Mouse (Mus musculus) intestine, embryonic 16.5 days (tissue): ENCODE measurements around the gene Ipmk. TPM values are rescaled to one million over a fixed set of nuclear protein-coding genes. Genes with fewer than 3 reads are reported as not detected.

Experiments used
- ATAC-seq: fragments of 200-750 bp; cut with Nextera tagmentation; 2 replicates; pipeline ENCODE4 v1.8.0; 2017; ENCODE audit warnings: moderate TSS enrichment, moderate library complexity
- H3K27ac ChIP-seq: fragments of 300-500 bp; sonication (generic); 2 replicates; pipeline ENCODE4 v1.5.1; 2014; ENCODE audit warnings: mild to moderate bottlenecking, low read length
- H3K27me3 ChIP-seq: fragments of 300-500 bp; sonication (generic); replicated peaks from 2 replicates; pipeline ENCODE4 v1.6.1; 2014; ENCODE audit warnings: low read length, control low read depth, mixed read lengths; ENCODE audit not compliant: control insufficient read depth, insufficient read depth
- H3K36me3 ChIP-seq: fragments of 300-500 bp; sonication (generic); 2 replicates; pipeline ENCODE4 v1.6.1; 2014; ENCODE audit warnings: low read length, control low read depth; ENCODE audit not compliant: control insufficient read depth, insufficient read depth
- H3K4me1 ChIP-seq: fragments of 300-500 bp; sonication (generic); 2 replicates; pipeline ENCODE4 v1.6.1; 2014; ENCODE audit warnings: low read length, control low read depth, mixed read lengths; ENCODE audit not compliant: control insufficient read depth, insufficient read depth
- H3K4me2 ChIP-seq: fragments of 300-500 bp; sonication (generic); 2 replicates; pipeline ENCODE4 v1.6.1; 2014; ENCODE audit warnings: low read depth, low read length, control low read depth
- H3K4me3 ChIP-seq: fragments of 300-500 bp; sonication (generic); 2 replicates; pipeline ENCODE4 v1.5.1; 2014; ENCODE audit warnings: mild to moderate bottlenecking, low read length
- H3K9ac ChIP-seq: fragments of 300-500 bp; sonication (generic); 2 replicates; pipeline ENCODE4 v1.6.1; 2014; ENCODE audit warnings: low read depth, low read length
- H3K9me3 ChIP-seq: fragments of 300-500 bp; sonication (generic); 2 replicates; pipeline ENCODE4 v1.6.1; 2016; ENCODE audit warnings: low read length, control low read depth; ENCODE audit not compliant: control insufficient read depth
- WGBS: fragments of 180-500 bp; shearing (Covaris S2); extraction: QIAGEN DNeasy Blood & Tissue Kit; methylation state at CpG from one replicate; pipeline ENCODE4 v1.1.7; 2014; 5-methylcytosine and 5-hydroxymethylcytosine counted together
- polyA plus RNA-seq: library from polyadenylated mRNA; unstranded; fragments of >200 nt; fragmentation: Nextera tagmentation; extraction: Ambion mirVana; gene quantifications from 2 replicates; pipeline ENCODE4 v1.2.1, GENCODE M21; 2015

The Ipmk gene
- polyA plus RNA-seq, 1 experiment from 2014 or later = 25.4 TPM

- Histone ChIP-seq H3K36me3 (peaks cover 4% of the 10 kb centered on the region; the same call in 1 of the 2 replicates), H3K4me2 (no peak overlapping the region), H3K9me3 (no peaks in the 10 kb centered on the region), H3K27me3 (no peaks in the 10 kb centered on the region), H3K9ac (no peak overlapping the region), H3K4me3 (no peak overlapping the region), H3K4me1 (no peaks in the 10 kb centered on the region), H3K27ac (no peak overlapping the region)
- 91% methylated on average over 9 of the region's 9 CpGs for WGBS
- no peak for ATAC-seq
These were observed 14.7 kb upstream of the Ipmk start for GRCm38 (mm10) chr10:71332859-71333258.

DNA sequence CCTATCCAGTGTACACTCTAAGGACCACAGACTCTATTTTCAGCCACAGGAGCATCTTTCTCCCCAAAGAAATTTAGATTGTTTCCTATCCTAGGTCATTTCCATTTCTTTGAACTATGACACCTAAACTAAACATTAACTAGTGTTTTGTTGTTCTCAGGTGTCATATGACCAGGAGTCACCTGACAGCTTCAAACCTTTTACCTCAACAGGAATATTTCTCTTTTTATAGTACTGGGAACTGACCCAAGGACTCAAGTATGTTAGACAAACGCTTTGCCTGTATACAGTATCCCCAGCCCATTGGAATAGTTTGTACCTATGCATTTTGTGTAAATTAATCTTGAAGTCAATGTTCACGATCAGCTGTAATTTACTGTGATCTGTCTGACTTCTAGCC, 9.8 kb upstream of the Ipmk start:
- Histone ChIP-seq H3K27ac (peak overlapping the region; percentile 28; the same call in 1 of the 2 replicates), H3K9ac (no peak overlapping the region), H3K4me2 (no peak overlapping the region; the same call in 1 of the 2 replicates), H3K9me3 (no peaks in the 10 kb centered on the region), H3K27me3 (no peaks in the 10 kb centered on the region), H3K36me3 (no peaks in the 10 kb centered on the region), H3K4me1 (peaks cover 28% of the 10 kb centered on the region), H3K4me3 (no peak overlapping the region)
- ATAC-seq = peak; percentile 27; the same call in 1 of the 2 replicates
- WGBS = 82% methylated on average over 2 of the region's 2 CpGs

DNA sequence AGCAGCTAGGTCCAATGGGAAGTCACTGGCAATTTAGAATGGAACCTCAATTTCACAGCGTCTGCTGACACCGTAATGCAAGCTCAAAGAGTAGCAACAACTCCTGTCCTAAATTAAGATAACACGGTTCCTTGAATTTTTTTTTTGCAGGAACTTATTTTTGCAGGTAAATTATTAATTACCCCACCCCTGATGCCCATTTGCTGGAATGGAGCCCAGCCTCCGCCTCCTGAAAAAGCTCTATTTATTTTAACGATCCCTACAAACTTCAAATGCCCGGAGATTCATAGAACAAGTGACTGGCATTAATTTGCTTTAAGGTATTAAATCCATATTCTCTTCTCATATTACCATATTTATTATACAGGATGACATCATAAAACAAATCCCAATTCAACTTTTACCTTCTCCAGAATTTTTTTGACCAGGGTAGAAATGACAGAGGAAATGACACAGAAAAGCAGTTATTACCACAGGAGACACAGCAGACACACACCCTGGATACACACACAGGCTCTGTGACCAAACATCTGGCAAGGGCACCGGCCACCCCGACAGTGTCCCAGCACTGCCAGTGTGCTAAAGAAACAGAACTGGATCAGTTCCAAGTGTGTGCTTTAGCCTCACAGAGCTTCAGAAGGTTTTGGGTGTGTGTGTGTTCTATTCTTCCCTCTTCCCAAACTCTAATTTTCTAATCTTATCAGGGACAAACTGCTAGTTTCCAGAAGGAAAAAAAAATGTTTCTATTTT, 9.2 kb upstream of the Ipmk start:
- H3K4me3 ChIP-seq = no peak overlapping the region
- ATAC-seq = 0 out of 2 replicates have a peak, but pooled peaks have one; percentile 5
- H3K9me3 ChIP-seq = no peaks in the 10 kb centered on the region
- 0 out of 2 replicates have a peak overlapping the region, but pooled peaks have one; percentile 37 for H3K9ac ChIP-seq
- H3K4me2 ChIP-seq = no peak overlapping the region; the same call in 1 of the 2 replicates
- 64% methylated on average over 8 of the region's 8 CpGs for WGBS
- H3K4me1 ChIP-seq = peaks cover 28% of the 10 kb centered on the region
- peak overlapping the region; percentile 37; the same call in 1 of the 2 replicates for H3K27ac ChIP-seq
- H3K36me3 ChIP-seq = no peaks in the 10 kb centered on the region
- no peaks in the 10 kb centered on the region for H3K27me3 ChIP-seq

GRCm38 (mm10) chr10:71339463-71339862, 8.1 kb upstream of the Ipmk start:
- 65% methylated on average over 4 of the region's 4 CpGs for WGBS
- Histone ChIP-seq H3K4me2 (no peak overlapping the region), H3K27ac (no peak overlapping the region), H3K4me1 (peaks cover 32% of the 10 kb centered on the region), H3K4me3 (no peak overlapping the region), H3K9me3 (no peaks in the 10 kb centered on the region), H3K9ac (no peak overlapping the region), H3K27me3 (no peaks in the 10 kb centered on the region), H3K36me3 (no peaks in the 10 kb centered on the region)
- no peak for ATAC-seq

DNA sequence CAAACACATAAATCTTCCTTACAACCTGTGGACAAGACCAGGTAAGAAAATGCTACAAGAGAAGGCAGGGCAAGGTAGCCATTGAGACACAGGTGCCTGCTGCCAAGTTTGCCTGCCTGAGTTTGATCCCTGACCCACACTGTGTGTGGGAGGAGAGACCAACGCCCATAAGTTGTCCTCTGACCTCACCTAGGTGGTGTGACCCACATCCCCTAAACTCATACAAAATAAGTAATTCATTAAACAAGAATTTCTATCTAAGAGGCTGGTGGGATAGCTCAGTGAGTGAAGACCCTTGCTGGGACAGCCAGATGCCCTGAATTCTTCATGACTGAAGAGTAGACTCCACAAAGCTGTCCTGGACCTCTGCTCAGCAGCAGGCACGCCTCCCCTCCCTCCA, 7.4 kb upstream of the Ipmk start:
- WGBS = 77% methylated on average over 2 of the region's 2 CpGs
- Histone ChIP-seq H3K4me1 (peaks cover 34% of the 10 kb centered on the region), H3K27ac (no peak overlapping the region)

DNA sequence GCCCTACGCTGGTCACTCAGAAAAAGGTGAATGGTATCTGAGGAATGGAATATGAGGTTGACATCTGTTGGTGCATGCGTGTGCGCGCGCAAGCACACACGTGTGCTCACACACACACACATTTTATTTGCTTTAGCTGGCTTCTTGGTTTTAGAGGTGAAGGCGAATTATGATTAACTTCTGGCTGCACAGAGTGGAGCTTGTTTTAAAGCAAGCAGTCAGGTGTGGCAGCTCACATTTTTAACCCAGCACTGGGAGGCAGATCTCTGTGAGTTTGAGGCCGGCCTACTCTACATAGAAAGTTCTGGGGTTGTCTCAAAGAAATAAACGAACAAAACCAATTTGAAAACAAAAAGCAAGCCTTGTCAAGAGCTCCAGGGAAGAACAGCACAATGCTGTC, 6.3 kb upstream of the Ipmk start:
- no peak overlapping the region for H3K4me3 ChIP-seq
- H3K27ac ChIP-seq = no peak overlapping the region
- no peak overlapping the region for H3K9ac ChIP-seq
- H3K4me2 ChIP-seq = no peak overlapping the region
- no peaks in the 10 kb centered on the region for H3K9me3 ChIP-seq
- H3K36me3 ChIP-seq = no peaks in the 10 kb centered on the region
- H3K27me3 ChIP-seq = no peaks in the 10 kb centered on the region
- WGBS = 92% methylated on average over 9 of the region's 9 CpGs
- H3K4me1 ChIP-seq = peaks cover 37% of the 10 kb centered on the region
- no peak for ATAC-seq

More for the DNA sequence above, 7.4 kb upstream of the Ipmk start:
- Histone ChIP-seq H3K36me3 (no peaks in the 10 kb centered on the region), H3K27me3 (no peaks in the 10 kb centered on the region), H3K4me3 (no peak overlapping the region), H3K4me2 (no peak overlapping the region), H3K9ac (no peak overlapping the region), H3K9me3 (no peaks in the 10 kb centered on the region)
- ATAC-seq = no peak

DNA sequence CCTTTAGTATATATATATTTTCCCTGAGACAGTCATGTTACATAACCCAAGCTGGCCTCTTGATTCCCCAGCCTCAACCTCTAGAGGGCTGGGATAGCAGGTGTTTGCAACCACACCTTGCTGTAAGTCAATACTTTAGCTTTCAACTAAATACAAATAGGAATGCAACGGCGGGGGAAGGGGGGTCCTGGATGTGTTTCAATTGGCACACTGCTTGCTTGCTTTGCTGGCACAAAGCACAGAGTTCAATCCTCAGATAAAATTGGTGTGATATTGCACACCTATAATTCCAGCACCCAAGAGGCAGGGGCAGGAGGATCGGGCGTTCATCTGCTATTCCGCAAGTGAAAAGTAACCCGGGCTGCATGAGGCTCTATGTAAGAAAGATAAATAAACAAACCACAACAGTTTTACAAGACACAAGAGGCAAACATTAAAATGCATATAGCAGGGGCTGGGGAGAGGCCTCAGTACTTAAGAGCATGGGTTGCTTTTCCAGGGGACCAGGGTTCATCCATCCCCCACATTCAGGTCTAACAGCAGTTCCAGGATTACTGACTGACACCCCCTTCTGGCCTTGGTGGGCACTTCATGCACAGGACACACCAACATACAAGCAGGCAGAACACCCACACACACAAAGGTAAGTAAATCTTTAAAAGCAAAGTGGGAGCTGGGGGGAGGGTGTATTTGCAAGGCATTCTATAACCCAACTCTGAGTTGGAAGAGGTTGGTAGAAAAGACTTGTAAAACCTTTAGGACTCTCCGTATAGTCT, 5.3 kb upstream of the Ipmk start:
- no peak for ATAC-seq
- Histone ChIP-seq H3K27me3 (no peaks in the 10 kb centered on the region), H3K9me3 (no peaks in the 10 kb centered on the region), H3K4me1 (peaks cover 40% of the 10 kb centered on the region), H3K4me2 (no peak overlapping the region), H3K36me3 (no peaks in the 10 kb centered on the region), H3K4me3 (no peak overlapping the region), H3K27ac (no peak overlapping the region), H3K9ac (no peak overlapping the region)
- WGBS = 77% methylated on average over 7 of the region's 7 CpGs

DNA sequence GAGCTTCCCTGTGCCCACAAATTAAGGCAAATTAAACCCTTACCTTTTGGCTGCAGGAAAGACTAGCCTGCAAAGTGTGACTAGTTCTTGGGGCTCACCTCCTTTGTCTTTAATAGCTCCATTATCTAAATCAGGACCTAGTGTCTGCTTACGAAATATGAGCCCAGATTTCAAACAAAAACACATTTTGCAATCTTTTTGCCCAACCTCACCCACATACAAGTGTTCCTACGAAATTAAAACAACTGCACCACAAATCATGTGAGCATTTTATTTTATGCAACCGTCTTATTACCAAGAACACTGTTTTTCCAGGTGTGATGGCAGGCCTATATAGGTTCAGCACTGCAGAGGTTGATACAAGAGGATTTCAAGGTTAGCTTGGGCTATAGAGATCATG, 4.4 kb upstream of the Ipmk start:
- 83% methylated on average over 3 of the region's 3 CpGs for WGBS
- Histone ChIP-seq H3K9me3 (no peaks in the 10 kb centered on the region), H3K27me3 (no peaks in the 10 kb centered on the region), H3K4me1 (peaks cover 41% of the 10 kb centered on the region), H3K4me3 (no peak overlapping the region), H3K36me3 (no peaks in the 10 kb centered on the region), H3K9ac (no peak overlapping the region), H3K27ac (no peak overlapping the region), H3K4me2 (no peak overlapping the region; the same call in 1 of the 2 replicates)
- ATAC-seq = no peak

DNA sequence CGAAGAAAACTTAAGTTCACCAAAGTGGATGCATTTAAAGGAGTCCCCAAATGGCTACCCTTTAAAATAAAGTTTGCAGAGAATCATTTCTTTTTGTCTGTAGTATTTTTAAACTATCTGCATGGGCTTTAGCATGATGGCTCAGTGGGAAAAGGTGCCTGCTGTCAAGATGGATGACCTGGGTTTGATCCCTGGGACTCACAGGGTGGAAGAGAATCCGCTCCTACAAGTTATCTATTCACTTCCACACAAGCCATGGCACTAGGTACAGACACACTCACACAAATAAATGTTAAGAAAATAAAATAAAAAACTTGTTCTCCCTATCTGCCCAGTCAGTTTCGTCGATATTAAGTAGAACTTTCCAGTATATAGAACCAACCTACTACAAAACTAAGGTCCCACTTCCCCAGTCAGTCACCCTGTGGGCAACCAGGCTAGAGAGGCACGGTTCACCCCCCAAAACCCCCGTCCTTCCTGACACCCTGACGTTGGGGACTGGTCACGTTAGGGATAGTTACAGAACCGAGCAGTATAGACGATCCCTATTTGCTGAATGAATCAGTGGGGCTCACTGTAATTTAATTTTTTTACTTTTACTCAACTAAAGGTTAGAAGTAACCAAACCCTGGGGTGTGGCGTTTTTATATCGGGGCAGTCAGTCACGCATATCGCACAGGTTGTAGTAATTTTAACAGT, 3.8 kb upstream of the Ipmk start:
- peak overlapping the region; percentile 94 for H3K9ac ChIP-seq
- no peak overlapping the region for H3K27ac ChIP-seq
- H3K4me1 ChIP-seq = peaks cover 38% of the 10 kb centered on the region
- 27% methylated on average over 14 of the region's 14 CpGs for WGBS
- H3K9me3 ChIP-seq = no peaks in the 10 kb centered on the region
- peak overlapping the region; percentile 83 for H3K4me2 ChIP-seq
- H3K36me3 ChIP-seq = no peaks in the 10 kb centered on the region
- peak overlapping the region; percentile 87 for H3K4me3 ChIP-seq
- H3K27me3 ChIP-seq = no peaks in the 10 kb centered on the region
- ATAC-seq = no peak
